Mouse (Mus musculus): ENCODE measurements around the gene Ccm2. TPM values are rescaled to one million over a fixed set of nuclear protein-coding genes. Genes with fewer than 3 reads are reported as not detected.

The Ccm2 gene
- polyA plus RNA-seq, 1 experiment = 450 TPM

Other genes with a start within 250 kb of the Ccm2 start
- gene Zmiz2, start 157.8 kb upstream of the Ccm2 start, polyA plus RNA-seq (2012; rRNA removed) = 137 and 187 TPM in 2 replicates
- 1,363 and 1,486 TPM in 2 replicates for gene Ppia, start 131.4 kb upstream of the Ccm2 start, polyA plus RNA-seq (2012; rRNA removed)
- gene H2afv, start 102.4 kb upstream of the Ccm2 start, polyA plus RNA-seq (2012; rRNA removed) = 163 and 178 TPM in 2 replicates
- gene Purb, start 71.0 kb upstream of the Ccm2 start, polyA plus RNA-seq (2012; rRNA removed) = 12.7 and 17.8 TPM in 2 replicates
- 202 and 216 TPM in 2 replicates for gene Myo1g, start 25.9 kb upstream of the Ccm2 start, polyA plus RNA-seq (2012; rRNA removed)
- gene Nacad, start 59.2 kb downstream of the Ccm2 start, polyA plus RNA-seq (2012; rRNA removed) = 0.33 and 0.36 TPM in 2 replicates
- gene Tbrg4, start 79.2 kb downstream of the Ccm2 start, polyA plus RNA-seq (2012; rRNA removed) = 190 and 191 TPM in 2 replicates
- 0.56 and 1.2 TPM in 2 replicates for gene Wap, start 91.8 kb downstream of the Ccm2 start, polyA plus RNA-seq (2012; rRNA removed)
- 7.8 and 9.0 TPM in 2 replicates for gene Ramp3, start 111.6 kb downstream of the Ccm2 start, polyA plus RNA-seq (2012; rRNA removed)